Mouse (Mus musculus): ENCODE data around the gene Suds3.

DNA sequence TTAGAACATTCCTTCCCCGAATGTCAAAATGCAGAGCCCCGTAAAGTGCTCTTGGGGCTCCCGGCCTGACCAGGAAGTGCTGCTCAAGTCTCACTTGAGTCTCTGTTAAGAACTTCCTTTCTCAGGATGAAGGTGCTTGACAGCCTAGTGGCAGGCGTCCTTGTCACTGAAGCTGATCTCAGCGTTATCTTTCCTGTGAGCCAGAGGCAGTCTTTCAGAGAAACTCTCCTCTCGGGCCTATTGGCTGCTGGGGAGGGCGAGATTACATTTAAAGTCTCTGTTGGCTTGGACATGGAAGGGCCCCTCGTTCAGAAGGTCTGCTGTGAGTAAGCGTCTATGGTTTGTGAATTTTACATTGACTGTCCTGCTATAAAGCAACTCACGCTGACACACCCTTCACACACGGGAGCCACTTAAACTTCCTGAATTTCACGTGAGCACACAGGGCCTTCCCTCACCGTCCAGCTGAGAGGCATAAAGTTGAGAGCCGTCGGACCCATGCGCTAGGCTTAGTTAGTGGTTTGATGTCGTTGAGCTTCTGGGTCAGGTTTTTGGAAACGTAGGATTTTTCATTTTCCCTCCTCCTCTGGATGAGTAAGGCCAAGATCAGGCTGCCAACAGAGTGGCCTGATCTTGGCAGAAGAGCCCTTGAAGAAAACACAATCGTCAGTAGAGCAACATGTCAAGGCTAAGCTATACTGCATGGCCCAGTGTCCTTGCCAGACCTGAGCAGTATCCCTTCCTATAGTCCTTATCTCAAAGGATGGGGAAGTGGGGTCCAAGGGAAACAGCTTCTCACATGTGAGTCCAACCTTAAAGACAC is 18.4 kb upstream of the Suds3 start:
- TF ChIP-seq CTCF (IDR thresholded peaks at IDR 0.05; ENCODE audit: low read depth), result no peak
- TF ChIP-seq EP300 (IDR thresholded peaks at IDR 0.05; ENCODE audit: low read depth), result 0 out of 2 replicates have a peak, but pooled peaks have one; percentile 35
